Mouse (Mus musculus): ENCODE data around the gene Iqschfp. TPM values are rescaled to one million over a fixed set of nuclear protein-coding genes. Genes with fewer than 3 reads are reported as not detected.
A peak's percentile ranks its signal among the peaks of the same experiment; 100 is the strongest.
"Not testable (repeated sequence)": the region's sequence is repeated elsewhere in the genome, so short reads cannot be mapped to it uniquely, and the experiment has no call there.

The Iqschfp gene
- total RNA-seq, 2 experiments from 2014 or later, result not detected

DNA sequence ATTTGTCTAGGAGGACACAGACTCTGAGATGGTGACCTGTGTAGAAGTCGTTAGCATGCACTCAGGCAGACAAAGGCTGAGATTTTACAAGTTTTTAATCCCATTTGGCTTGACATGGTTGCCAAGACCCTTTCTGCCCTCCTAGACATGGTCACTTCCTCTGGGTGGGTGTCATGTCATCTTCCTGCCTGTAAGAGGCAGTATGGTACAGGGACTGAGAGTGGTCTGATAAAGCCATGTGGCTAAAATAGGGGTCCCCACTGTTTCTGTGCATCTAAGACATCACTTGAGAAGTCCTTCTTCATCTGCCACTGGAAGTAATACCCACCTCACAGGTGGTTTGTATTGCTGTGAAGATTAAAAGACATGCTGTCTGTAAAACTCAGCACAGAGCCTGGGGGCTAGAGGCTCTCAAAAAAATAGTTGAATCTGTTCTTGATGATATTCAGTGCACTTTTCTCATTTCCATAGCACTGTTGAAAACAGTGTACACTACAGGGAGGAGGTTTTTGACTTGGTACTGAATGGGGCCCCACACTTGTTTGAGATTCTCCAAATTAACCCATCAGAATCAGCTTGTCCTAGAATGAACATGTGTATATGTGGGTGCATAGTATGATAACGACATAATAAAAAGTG is 167.2 kb downstream of the Iqschfp start:
- intact Hi-C loops (cut with DNase I), result loop anchor here (5.0 to 10.0 kb wide), 2 partner anchors 406 to 558 kb away; no protein-coding TSS in a partner anchor

DNA sequence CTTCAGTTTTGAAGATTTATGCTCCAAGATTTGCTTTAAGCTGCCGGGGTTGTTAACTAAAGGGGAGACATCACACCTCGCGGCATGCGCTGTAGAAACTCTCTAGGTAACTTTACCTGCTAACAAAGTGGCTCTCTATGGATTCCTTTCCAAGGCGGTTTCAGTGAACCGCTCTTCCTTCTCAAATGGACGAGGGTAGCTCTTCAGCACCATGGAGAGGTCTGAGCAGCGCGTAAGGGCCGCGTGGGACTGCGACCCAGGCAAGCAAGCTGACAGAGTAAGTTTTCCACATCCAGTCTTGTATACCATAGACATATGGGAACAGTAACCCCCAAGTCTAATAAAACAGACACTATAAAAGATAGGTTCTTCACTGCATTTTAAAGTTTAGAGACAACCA is 172.7 kb downstream of the Iqschfp start, which contains the start of gene Schip1:
Gene Schip1, plus strand, starts transcription at position 72 of the 400 bp plus-strand sequence.
- intact Hi-C loops (cut with DNase I), result no loop called here

More for the DNA sequence above, 167.2 kb downstream of the Iqschfp start:
- peak; percentile 29 to 50 for DNase-seq

DNA sequence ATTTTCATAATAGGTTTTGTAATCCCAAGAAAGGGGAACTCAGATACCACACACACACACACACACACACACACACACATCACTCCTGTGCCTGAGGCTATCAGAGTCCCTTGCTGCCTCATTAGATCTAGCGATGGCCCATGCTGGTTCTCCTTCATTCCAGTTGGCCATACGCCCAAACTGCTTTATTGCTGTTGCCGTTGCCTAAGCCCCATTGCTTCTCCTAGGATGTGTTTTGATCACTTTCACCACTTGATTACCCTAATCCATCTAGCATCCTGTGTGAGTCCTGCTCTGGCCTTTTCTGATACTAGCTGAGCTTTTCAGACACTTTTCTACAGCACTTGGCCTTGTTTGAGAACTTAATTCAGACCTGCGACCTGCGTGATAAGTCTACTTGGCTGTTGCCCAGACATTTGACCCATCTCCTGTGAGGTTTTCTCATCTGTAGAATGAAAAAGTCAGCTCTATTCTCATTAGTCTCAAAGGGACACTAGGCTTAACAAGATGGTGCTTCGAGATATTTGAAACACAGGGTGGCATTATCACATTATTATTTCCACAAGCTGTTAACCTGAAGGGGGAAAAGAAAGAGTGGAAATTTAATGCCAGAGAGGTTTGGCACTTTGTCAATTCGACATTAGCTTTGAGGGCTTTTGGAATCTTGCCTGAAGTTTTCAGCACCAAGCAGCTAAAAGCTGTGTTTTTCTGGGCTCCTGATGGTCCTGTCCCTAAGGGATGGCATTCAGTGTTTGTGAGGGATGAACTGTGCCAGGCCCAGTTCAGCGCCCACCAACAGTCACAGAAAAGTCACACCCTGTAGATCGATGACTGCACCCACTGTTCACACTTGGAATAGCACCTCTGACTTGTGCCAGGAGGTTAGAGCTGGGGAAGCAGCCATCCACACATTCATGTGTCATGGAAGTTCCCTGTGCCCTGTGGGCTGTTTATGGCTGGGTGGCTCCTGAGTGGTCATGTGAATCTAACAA is 179.7 kb downstream of the Iqschfp start:
- DNase-seq, result no peak
- intact Hi-C loops (cut with DNase I), result no loop called here

More for the DNA sequence above, 172.7 kb downstream of the Iqschfp start, which contains the start of gene Schip1:
- DNase-seq, result peak; percentile 63 to 76

DNA sequence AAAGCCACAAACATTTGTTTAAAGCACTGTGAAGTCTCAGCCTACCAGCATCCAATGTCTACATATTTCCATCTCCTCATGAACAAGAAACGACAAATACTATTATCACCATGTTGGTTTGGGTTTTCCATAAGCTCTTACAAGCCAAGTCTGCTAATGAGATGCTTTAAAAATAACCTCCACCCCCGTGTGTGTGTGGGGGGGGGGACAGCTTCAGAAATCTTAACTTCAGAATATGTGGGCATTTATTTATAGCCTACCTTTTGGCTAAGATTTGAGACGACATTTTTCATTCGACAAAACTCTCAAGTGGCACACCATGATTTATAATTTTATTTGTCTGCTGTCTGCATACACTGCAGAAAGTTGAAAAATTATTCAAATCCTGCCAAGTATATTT is 185.4 kb downstream of the Iqschfp start:
- DNase-seq, result no peak

DNA sequence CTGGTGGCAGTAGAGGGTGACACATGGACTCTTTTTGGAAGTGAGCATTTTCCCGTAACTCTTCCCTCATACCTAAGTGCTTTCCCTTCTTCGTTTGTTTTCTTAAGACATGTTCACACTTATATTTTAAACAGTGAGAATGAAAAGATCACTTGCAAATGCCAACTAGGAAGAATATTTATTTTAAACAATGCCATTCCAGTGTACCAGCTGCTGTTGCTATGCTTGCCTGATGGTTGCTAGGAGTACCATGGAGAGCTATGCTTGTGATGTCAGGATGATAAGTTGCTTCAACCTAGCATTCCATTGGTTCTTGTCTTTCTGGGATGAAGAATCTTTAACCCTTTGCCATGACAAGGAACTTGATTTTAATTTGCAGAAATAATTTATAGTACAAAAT is 193.0 kb downstream of the Iqschfp start:
- DNase-seq, result no peak
- intact Hi-C loops (cut with DNase I), result no loop called here

More for the DNA sequence above, 185.4 kb downstream of the Iqschfp start:
- intact Hi-C loops (cut with DNase I), result no loop called here

DNA sequence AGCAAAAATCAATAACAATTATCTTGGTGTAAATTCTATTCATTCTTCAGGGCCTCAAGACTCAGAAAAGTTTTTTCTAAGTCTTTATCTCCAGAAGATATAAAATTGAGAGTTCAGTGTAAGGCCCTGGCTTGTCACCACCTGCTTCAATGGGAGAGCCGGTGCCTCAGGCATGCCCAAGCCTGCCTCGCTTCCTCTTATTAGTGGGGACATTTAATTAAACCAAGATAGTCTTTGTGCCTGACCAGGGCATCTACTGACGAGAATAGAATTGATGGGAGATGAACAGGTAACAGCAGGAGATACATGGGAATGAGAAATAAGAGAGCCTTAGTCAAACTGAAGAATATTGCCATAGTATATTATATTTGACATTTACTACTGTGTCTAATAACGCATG is 200.1 kb downstream of the Iqschfp start:
- DNase-seq, result no peak
- intact Hi-C loops (cut with DNase I), result no loop called here

DNA sequence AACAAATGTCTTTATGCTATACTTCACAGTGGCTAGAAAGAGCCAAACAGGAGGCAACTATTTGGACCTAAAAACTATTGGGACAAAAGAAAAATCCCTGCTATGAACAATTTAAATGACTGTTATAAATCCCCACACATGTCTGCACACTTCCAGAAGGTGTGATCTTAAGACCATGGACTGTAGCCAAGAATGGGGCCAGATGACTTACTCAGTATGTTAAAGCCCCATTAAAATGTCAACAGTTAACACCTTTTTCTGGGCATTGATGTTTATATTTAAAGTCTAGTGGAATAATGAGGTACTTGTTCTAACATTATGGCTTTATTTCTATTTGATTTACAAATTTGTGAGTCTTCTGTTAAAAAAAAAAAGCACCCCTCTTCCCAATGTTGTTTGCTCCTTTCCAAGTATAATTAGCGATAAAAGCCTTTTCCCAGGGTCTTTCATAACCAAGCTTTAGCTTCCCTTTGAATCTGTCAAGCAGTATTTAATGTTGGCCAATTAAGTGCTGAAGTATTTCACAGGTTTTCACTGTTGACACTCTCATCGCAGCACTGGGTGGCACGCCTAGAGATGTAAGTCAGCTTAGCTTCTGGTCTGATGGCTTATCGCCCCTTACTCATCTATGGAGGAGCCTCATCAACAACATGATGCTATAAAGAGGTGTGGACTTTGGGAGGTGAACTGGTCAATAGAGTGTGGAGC is 204.8 kb downstream of the Iqschfp start:
- no peak for DNase-seq
- intact Hi-C loops (cut with DNase I), result no loop called here

DNA sequence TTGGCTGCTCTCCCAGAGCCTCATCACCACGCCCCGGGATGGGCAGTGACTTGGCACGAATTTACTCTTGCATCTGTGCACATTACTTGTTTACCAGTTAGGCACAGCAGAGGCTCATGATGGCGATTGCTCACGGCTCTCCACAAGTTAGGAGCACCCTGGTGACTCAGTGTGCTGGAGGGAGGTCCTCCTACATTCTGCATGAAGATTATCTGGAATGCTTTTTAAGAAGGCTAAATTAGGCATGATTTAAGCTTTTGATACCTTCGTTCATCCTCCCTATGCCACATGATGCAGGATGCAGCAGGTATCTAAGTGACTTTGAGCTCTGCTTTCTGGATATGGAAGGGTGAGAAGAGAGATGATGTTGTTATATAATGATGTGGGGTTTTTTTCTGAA is 207.5 kb downstream of the Iqschfp start:
- DNase-seq; intact Hi-C loops (cut with DNase I): not testable (repeated sequence)

DNA sequence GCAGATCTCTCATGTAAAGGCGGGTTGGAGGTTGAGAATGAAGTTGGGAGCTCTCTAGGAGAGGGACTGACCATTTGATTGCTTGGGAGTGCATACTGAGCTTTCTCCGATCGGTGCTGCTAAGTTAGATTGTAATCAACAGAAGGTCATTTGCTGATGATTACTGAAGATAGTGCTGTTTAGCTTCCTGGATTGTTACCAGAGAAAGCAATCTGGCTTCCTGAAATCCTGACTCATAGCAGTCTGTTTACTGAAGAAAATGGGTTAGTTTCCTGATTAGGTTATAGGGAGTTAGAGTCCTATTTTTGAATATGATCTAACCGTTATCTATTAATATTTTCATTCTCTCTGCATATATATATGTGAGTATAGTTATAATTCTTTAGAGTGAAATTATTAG is 209.3 kb downstream of the Iqschfp start:
- DNase-seq, result no peak
- intact Hi-C loops (cut with DNase I), result no loop called here

DNA sequence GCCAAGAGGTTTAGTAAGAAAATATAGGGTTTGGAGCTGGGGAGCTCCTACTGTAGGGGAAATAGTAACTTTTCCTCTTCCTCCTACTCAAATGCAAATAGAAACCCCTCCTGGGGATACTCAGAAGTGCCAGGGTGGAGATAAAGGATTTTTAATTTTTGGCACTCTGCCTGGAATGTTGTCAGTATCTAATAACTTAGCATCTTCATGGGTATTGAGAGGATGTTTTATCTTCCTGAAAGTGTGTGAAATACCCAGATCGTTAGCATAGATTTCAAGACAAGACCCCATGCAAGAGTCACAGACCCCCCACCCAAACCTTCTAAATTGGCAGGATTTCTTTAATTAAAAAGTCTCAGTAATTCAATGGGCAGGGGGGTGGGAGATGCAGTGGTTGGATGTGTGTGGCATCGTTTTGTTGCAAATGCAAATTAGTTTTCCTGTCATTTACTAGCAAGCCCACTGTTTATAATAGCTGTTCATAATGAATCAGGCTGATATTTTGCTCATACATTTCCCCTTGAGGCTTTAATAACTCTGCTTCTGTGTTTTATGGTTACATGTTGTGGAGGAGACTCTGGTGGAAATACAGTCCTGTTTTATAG is 213.2 kb downstream of the Iqschfp start:
- no peak for DNase-seq
- intact Hi-C loops (cut with DNase I), result no loop called here

DNA sequence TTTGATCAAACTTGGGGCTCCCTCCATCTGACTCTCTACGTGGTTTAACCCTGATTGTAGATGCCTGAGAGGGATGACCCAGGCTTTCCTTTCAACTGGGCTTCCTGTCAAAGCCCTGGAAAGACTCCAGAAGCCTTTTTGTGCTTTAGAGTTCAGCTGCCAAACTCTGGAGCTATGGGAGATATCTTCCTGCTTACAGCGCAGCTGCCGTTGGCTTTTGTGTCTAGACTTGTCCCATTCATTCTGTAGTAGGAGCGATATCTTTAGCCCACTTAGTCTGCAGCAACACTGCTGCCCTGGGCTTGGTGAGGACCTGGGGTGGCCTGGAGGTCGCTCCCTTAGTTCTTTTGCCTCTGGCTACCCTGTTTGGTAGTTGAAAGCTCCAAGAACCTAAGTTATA is 229.3 kb downstream of the Iqschfp start:
- intact Hi-C loops (cut with DNase I), result no loop called here
- DNase-seq, result peak; percentile 49 to 52

DNA sequence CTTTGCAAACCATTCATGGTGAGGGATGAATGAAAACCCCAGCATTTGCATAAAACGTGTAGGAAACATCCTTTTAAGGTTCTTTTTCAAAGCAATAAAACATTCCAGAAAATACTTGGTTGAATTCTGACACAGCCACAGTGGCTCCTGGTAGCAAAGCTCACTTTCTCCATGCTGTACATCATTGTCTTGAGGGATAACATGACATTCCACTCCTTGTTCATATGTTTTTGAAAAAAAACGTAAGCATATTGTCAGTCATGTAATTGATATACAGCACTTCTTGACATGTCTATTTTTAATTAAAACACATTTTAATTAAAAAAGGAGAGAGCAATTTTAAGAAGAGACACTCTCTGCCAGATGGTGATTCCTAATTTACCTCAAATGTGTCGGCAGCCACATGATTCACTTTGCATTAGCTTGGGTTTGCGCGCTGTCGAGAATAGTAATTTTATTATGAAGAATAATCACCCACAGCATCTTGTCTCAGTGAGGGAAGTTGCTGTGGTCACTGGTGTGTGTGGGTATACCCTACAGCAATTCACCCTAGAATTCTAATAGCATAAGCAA is 234.3 kb downstream of the Iqschfp start:
- intact Hi-C loops (cut with DNase I), result no loop called here
- no peak for DNase-seq

DNA sequence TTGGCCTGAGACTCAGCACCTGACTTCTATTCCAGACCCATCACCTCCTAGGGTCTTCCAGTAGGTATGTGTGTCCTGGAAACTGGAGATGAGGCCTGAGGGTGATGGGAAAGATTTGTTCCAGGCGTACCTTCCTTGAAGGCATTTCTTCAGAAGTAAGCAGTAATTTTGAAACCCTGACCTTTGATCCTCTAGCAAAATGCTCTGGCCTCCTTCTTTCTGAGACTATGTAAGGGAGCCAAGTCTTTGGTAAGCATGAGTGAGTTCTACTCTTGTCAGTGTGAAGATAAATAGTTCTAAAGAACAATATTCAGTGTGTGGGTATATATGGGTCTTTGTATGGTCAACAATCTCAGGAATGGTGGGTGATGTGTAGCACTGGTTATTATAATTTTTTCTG is 238.4 kb downstream of the Iqschfp start:
- no peak for DNase-seq
- intact Hi-C loops (cut with DNase I), result no loop called here

DNA sequence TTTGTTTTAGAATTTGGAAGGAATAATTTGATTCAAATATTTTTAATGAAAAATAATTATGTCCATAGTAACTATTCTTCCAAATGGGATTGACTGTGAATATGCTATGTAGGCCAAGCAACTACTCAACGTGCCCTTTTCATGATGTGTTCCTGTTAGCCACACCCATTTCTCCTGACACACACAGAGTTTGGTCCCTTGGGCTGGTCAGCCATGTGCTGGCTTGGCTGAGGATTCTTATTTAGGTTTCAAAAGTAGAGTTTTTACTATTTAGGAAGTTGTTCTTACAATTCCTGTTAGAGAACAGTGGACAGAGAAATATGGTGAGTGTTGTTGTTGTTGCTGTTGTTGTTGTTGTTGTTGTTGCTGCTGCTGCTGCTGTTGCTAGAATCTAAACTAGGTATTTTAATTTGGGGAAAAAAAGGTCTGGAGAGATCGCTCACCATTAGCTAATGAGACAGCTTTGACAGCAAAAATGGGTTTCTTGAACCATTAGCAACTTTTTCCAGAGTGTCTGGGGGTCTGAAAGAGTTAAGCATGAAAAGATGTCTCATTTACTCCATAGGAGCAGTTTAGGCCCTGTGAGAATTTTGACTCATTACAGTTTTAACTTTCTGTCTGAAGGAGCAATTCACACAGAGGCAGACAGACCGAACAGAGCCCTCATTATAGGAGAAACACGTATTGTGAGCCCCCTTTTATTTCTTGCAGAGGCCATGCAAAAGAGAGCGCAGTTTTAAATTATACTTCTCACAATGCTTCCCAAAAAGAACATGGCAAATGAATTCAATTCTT is 247.0 kb downstream of the Iqschfp start:
- intact Hi-C loops (cut with DNase I), result no loop called here

DNA sequence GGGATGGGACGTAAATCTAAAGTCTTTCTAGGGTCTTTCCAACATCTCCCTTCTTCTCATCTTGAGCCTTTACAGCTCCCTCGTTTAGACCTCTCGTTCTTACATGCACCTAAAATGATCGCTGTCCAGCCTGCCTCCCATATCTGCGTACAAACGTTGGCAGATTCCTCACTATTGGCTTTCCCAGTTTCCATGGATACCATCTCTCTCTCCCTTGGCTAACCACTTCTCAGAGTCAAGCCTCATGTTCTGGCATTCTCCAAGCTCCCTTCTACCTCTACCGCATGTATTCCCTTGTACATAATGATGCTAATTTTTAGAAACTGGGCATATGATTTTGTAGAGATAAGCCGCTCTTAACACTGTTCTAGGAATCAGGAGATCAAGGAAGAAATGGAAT is 258.7 kb downstream of the Iqschfp start:
- no peak for DNase-seq
- intact Hi-C loops (cut with DNase I), result no loop called here

More for the DNA sequence above, 247.0 kb downstream of the Iqschfp start:
- no peak for DNase-seq

DNA sequence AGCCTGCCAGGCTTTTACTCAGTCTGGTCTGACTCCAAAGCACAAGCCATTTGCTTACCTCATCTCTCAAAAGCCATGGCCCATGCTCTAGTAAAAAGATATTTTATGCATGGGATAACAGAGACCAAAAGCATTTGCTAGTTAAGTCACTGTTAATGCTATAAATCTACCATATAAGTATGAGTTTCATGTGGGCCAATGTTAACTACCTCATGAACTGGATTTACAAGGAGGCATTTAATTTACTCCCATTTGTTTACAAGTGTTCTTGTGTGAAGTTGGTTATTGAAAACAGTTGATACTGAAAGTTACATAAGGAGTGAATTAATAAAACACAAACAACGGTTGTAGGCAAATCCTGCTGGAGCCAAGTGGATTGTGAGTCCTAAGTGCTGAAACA is 268.1 kb downstream of the Iqschfp start:
- no peak for DNase-seq
- intact Hi-C loops (cut with DNase I), result no loop called here

DNA sequence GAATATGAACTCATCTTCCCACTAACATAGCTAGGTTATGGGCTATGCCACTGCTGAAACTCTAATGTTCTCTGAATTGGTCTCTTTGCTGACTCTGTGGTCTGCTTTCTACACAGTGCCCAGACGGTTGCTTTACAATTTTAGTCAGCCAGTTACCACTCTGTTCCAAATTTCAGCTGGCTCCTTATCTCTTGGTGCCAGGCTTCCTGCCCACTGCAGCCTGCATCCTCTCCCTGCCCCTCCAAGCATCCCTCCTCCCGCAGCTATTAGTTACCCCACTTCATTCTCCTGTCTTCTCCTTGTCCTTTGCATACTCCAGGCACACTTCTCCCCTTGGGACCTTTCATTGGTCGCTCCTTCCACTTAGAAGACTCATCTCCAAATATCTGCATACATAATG is 268.7 kb downstream of the Iqschfp start:
- DNase-seq, result no peak
- intact Hi-C loops (cut with DNase I), result no loop called here

DNA sequence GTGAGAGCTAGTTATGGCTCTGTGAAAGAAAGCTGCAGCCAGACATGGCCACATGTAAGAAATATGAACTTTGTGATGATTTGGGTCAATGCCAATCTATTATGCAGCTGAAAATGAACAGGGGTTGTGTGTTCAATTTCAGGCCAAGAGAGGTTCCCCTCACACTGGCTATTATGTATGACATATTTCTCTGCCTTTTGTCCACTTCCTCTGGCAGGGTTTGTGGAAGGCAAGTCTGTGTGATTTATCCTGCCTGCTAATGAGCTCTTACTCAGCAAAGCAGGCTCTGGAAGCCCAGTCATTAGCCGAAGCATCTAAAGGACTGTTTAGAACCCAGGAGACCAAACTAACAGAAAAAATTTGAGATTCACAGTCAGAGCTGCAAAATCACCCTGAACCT is 286.2 kb downstream of the Iqschfp start:
- intact Hi-C loops (cut with DNase I), result no loop called here
- DNase-seq, result no peak

DNA sequence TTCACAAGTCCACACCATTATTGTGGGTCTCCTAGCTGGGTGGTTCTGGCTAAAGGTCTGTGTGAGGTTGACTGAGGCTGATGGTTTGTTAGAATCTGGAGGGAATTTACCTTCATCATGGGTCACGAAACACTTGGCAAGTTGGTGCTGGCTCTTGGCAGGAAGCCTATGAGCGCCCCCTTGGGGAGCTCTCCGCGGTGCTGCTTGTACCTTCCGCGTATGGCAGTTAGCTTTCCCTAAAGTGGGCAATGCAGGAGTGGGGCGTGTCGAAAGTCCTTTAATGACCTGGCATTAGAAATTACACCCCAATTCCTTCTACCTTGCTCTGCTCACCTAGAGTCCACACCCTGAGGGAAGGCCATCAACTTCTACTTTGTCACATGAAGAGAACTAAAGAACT is 295.4 kb downstream of the Iqschfp start:
- no peak for DNase-seq
- intact Hi-C loops (cut with DNase I), result no loop called here

Measured in heart, postnatal 10 days (tissue).